Mouse (Mus musculus) liver, adult 2 months (tissue): ENCODE results near the gene Slc41a3. TPM values are rescaled to one million over a fixed set of nuclear protein-coding genes. Genes with fewer than 3 reads are reported as not detected.
A peak's percentile ranks its signal among the peaks of the same experiment; 100 is the strongest.

Experiments
- DNase-seq: peaks from one replicate; pipeline ENCODE4 v3.0.0-alpha.2; 2011; ENCODE audit warnings: low read depth, low spot score; ENCODE audit errors: extremely low read depth
- H3K27ac ChIP-seq: fragments of 200-500 bp; replicated peaks from 2 replicates; pipeline ENCODE4 v1.5.1; 2012; ENCODE audit warnings: low read depth, mild to moderate bottlenecking, control low read depth, inconsistent platforms, low read length; ENCODE audit not compliant: insufficient read depth
- H3K27me3 ChIP-seq: fragments of 200-500 bp; 2 replicates; pipeline ENCODE4 v1.6.1; 2012; ENCODE audit warnings: mild to moderate bottlenecking, moderate library complexity, low read length, inconsistent platforms; ENCODE audit not compliant: control insufficient read depth, insufficient read depth
- H3K36me3 ChIP-seq: fragments of 200-500 bp; 2 replicates; pipeline ENCODE4 v1.6.1; 2012; ENCODE audit warnings: low read length, inconsistent platforms; ENCODE audit not compliant: control insufficient read depth, insufficient read depth
- H3K4me1 ChIP-seq: fragments of 200-500 bp; 2 replicates; pipeline ENCODE4 v1.6.1; 2011; ENCODE audit warnings: low read length; ENCODE audit not compliant: control insufficient read depth, insufficient read depth
- H3K4me3 ChIP-seq: fragments of 200-500 bp; 2 replicates; pipeline ENCODE4 v1.5.1; 2011; ENCODE audit warnings: low read depth, mild to moderate bottlenecking, control low read depth, low read length, moderate library complexity; ENCODE audit not compliant: insufficient read depth
- H3K79me2 ChIP-seq: fragments of 200-500 bp; 2 replicates; pipeline ENCODE4 v1.6.1; 2012; ENCODE audit warnings: inconsistent platforms, mild to moderate bottlenecking, low read length, moderate library complexity; ENCODE audit not compliant: control insufficient read depth, insufficient read depth
- H3K9ac ChIP-seq: fragments of 200-500 bp; 2 replicates; pipeline ENCODE4 v1.6.1; 2012; ENCODE audit warnings: low read depth, mild to moderate bottlenecking, control low read depth, inconsistent platforms, low read length
- CTCF ChIP-seq: fragments of 200-500 bp; IDR thresholded peaks from 2 replicates; pipeline ENCODE4 v1.5.1; 2011; ENCODE audit warnings: low read depth, low read length, control low read depth
- POLR2A ChIP-seq: fragments of 200-500 bp; IDR thresholded peaks from 2 replicates; pipeline ENCODE4 v1.6.1; 2011; ENCODE audit warnings: low read length, control low read depth; ENCODE audit not compliant: insufficient read depth; ENCODE audit errors: extremely low read depth
- WGBS: fragments of 180-500 bp; shearing (Covaris S2); methylation state at CpG from one replicate; pipeline ENCODE4 v1.1.7; 2018; 5-methylcytosine and 5-hydroxymethylcytosine counted together
- polyA plus RNA-seq: library from polyadenylated mRNA; depleted of rRNA; stranded (reverse); fragments of >200 nt; gene quantifications from 2 replicates; pipeline ENCODE4 v1.2.3, GENCODE M21; 2012; rRNA removed
- total RNA-seq: library from RNA; depleted of rRNA; stranded (reverse); fragments of >200 nt; gene quantifications from 2 replicates; pipeline ENCODE4 v1.2.3, GENCODE M21; 2014; rRNA removed

Slc41a3 gene
- total and polyA plus RNA-seq, 2 experiments = 1.1 to 1.5 TPM

DNA sequence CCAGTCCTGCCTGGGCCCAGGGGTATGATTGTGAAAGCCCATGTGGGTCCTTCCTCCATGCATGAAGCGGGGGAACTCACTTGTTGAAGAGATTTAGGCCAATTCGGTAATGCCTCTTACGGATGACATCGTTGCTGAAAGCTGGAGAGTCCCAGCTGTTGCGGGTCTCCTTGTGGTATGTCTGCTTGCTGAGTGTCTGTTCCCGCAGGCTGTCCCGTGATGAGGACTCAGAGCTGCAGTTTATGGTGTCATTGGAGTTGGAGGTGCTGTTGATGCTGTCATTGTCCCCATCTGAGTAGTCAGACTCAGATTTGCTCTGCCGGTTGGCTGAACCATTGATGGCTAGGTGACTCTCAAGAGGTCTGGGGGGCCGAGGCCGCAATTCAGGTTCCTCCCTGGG is 85.0 kb downstream of the Slc41a3 start:
- WGBS = 93% methylated on average over 10 of the region's 10 CpGs
- no peak for DNase-seq
- Histone ChIP-seq H3K4me3 (no peak overlapping the region), H3K27ac (no peak overlapping the region), H3K4me1 (peaks cover 3% of the 10 kb centered on the region), H3K9ac (no peak overlapping the region), H3K79me2 (peaks cover 35% of the 10 kb centered on the region; the same call in 1 of the 2 replicates), H3K27me3 (no peaks in the 10 kb centered on the region), H3K36me3 (peaks cover 22% of the 10 kb centered on the region)
- no peak for TF ChIP-seq CTCF
- no peak for TF ChIP-seq POLR2A

- WGBS = 77% methylated on average over 2 of the region's 2 CpGs
These were observed 87.4 kb downstream of the Slc41a3 start for GRCm38 (mm10) chr6:90691935-90692334.

DNA sequence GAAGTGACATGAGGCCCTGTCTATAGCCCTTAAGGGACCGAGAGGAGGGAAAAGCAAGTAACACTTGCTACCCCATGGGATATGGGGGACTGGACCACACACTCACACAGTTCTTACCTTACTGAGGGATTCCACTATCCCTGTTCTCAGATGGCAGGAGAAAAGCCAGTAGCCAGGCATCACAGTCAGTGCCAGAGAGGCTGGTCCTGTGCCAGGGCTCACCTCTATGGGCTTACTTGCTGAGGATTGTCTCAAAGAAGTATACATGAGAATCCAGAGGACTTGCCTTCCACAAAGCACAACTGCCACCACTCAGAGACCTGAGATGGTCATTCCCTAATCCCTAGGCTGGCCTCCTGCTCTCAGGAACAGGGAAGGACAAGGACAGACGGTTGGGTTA is 87.9 kb downstream of the Slc41a3 start:
- peaks cover 4% of the 10 kb centered on the region for H3K4me1 ChIP-seq
- 91% methylated on average over 2 of the region's 2 CpGs for WGBS
- no peak overlapping the region for H3K27ac ChIP-seq
- H3K9ac ChIP-seq = no peak overlapping the region
- DNase-seq = no peak
- no peak for TF ChIP-seq POLR2A
- no peak for TF ChIP-seq CTCF
- H3K4me3 ChIP-seq = no peak overlapping the region
- H3K36me3 ChIP-seq = peaks cover 19% of the 10 kb centered on the region
- H3K79me2 ChIP-seq = peaks cover 31% of the 10 kb centered on the region; the same call in 1 of the 2 replicates
- no peaks in the 10 kb centered on the region for H3K27me3 ChIP-seq

More at GRCm38 (mm10) chr6:90691935-90692334, 87.4 kb downstream of the Slc41a3 start:
- no peak for DNase-seq
- Histone ChIP-seq H3K79me2 (peaks cover 31% of the 10 kb centered on the region; the same call in 1 of the 2 replicates), H3K4me1 (peaks cover 4% of the 10 kb centered on the region), H3K4me3 (no peak overlapping the region), H3K9ac (no peak overlapping the region), H3K27me3 (no peaks in the 10 kb centered on the region), H3K27ac (no peak overlapping the region), H3K36me3 (peaks cover 21% of the 10 kb centered on the region)
- no peak for TF ChIP-seq POLR2A
- no peak for TF ChIP-seq CTCF

DNA sequence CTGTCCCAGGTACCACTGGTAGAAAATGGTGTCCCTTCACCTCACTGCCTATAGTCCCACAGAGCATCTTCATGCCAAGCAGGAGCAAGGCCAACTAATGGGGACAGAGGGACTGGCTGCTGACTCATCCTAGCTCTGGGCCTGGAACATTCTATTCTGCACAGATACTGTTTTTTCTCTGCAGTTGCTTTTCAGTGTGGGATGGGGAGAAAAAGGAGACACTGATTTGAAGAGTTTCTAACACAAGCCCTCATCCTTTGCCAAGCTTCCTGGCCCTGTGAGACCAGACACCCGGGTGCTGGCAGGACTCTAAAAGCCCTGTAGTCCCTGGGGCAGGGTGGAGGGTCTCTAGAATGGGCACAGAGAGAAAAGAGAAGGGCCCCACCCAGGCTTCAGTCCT is 91.2 kb downstream of the Slc41a3 start:
- Histone ChIP-seq H3K9ac (no peak overlapping the region), H3K27me3 (no peaks in the 10 kb centered on the region), H3K4me1 (peaks cover 2% of the 10 kb centered on the region), H3K79me2 (peaks cover 30% of the 10 kb centered on the region; the same call in 1 of the 2 replicates), H3K27ac (no peak overlapping the region), H3K4me3 (no peak overlapping the region), H3K36me3 (peaks cover 7% of the 10 kb centered on the region)
- DNase-seq = peak; percentile 42
- TF ChIP-seq CTCF = no peak
- no peak for TF ChIP-seq POLR2A
- WGBS = 75% methylated on average over 1 of the region's 1 CpGs

Other genes starting within 250 kb of the Slc41a3 start
- gene Zxdc, start 235.2 kb upstream of the Slc41a3 start, total RNA-seq = 9.8 and 13.3 TPM in 2 replicates
- gene Zxdc, start 235.2 kb upstream of the Slc41a3 start, polyA plus RNA-seq = 9.1 and 10.1 TPM in 2 replicates
- 0.20 and 0.28 TPM in 2 replicates for gene Cfap100, start 175.9 kb upstream of the Slc41a3 start, total RNA-seq
- 0.17 and 0.33 TPM in 2 replicates for gene Cfap100, start 175.9 kb upstream of the Slc41a3 start, polyA plus RNA-seq
- 148 and 168 TPM in 2 replicates for gene Klf15, start 142.1 kb upstream of the Slc41a3 start, total RNA-seq
- 147 and 252 TPM in 2 replicates for gene Klf15, start 142.1 kb upstream of the Slc41a3 start, polyA plus RNA-seq
- 1,071 and 1,237 TPM in 2 replicates for gene Aldh1l1, start 118.3 kb upstream of the Slc41a3 start, total RNA-seq
- gene Aldh1l1, start 118.3 kb upstream of the Slc41a3 start, polyA plus RNA-seq = 834 and 897 TPM in 2 replicates